Mouse (Mus musculus): Measurements from ENCODE around the gene Tmem41a. TPM values are rescaled to one million over a fixed set of nuclear protein-coding genes. Genes with fewer than 3 reads are reported as not detected.

Gene Tmem41a
- 5.9 and 8.8 TPM in 2 replicates for polyA plus RNA-seq (2012; rRNA removed)

DNA sequence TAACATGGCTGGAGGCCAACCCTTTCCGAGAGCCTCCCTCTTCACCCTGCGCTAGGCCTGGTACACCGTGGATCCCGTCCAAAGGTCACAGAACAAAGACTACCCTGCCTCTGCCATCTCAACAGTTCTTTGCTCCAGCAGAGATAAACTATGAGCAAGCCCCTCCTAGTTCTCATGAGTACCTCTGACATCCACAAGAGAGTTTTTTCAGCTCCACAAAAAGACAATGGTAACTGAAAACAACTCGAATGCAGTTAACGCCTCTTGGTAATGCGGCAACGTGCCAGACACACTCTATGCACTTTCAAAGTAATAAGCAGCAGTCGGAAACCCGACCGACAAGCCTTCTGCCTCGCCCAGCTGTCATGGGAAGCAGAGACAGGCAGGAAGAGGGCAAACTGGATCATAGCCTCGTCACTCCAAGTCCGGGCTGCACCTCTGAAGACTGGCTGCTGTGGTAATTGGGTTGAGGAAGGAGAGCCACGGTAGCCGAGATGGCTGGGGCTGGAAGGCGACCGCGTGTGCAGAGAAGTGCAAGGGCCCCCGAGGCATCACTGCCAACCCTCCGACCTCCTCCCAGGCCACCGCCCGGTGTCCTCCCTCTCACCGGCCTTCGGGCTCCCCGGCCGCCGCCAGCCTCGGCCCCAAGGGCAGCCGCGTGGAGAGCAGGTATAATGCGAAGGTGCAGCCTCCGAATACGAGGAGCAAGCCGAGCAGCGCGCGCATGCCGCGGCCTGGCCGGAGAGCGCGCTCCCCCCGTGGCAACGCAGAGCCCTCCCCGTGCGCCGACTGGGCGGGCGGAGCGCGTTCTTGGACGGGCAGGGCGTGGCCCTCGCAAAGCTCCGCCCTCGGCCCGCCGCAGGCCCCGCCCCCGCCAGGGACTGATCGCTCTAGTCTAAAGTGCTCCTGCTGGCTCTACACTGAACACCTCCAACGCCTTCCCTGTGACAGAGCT, at the start of gene Tmem41a:
Gene Tmem41a (minus strand): TSS at position 792 of the 955 bp plus-strand sequence.

DNA sequence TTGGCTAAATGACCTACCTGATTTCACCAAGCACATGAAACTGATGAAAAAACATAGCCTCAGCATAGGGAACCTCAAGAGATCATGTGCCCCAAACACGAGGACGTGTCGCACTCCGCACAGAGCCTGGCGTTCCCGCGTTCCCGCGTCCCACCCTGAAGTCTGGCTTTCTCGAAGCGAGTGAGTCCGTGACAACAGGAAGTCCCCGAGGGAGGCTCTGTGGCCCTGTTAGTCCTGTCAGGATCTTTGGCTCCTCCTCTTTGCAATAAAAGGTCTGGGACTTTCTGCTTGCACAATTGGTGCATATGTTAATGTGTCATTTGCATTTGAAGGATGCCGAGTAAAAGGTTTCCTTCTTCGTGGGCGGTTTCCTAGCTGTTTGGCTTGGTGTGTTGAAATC, 48.0 kb upstream of the Tmem41a start, which contains the start of gene Liph:
Gene Liph (minus strand): TSS at position 360 of the 400 bp plus-strand sequence.

Other genes with a start within 250 kb of the Tmem41a start
- 2.8 and 4.6 TPM in 2 replicates for gene Ehhadh, start 159.7 kb downstream of the Tmem41a start, polyA plus RNA-seq (2012; rRNA removed)
- 0.62 and 0.83 TPM in 2 replicates for gene Map3k13, start 153.2 kb downstream of the Tmem41a start, polyA plus RNA-seq (2012; rRNA removed)
- gene Liph, start 48.1 kb upstream of the Tmem41a start, polyA plus RNA-seq (2012; rRNA removed) = 11.6 and 12.4 TPM in 2 replicates
- gene Senp2, start 61.9 kb upstream of the Tmem41a start, polyA plus RNA-seq (2012; rRNA removed) = 1.5 and 2.6 TPM in 2 replicates
- 3.0 and 3.2 TPM in 2 replicates for gene Igf2bp2, start 215.7 kb upstream of the Tmem41a start, polyA plus RNA-seq (2012; rRNA removed)